In the genomic region with DNA sequence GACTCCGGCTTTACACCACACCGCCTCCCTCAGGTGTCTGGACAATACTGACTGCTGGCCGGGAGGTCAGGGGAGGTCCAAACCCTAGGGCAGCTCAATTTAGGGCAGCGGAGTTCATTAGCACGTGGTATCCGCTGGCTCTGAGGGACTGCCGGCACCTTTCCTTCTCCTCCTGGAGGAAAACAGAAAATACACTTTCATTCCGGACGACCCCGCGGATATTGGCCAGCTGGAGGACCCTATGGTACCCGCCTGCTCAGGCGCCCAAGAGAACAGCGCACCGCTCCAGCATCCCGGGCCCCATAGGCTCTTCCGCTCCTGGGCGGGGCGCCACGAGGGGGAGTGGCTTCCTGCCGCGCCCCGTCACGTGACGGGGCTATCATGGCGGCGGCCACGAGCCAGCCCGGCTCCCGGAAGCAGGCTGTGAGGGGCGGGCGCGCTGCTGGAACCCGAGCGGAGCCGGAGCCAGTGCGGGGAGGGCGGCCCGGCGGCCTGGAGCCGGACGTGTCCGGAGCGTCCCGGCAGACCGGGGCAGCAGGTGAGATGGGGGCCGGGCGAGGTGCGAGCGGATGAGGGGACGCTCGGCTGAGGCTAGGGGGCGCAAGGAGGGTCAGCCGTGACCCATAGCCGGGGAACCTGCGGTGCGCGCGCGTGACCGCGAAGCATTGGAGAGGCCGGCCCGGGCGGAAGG, we compare ENCODE assay signal across 8 mouse cellular contexts. TPM values are rescaled to one million over a fixed set of nuclear protein-coding genes. Genes with fewer than 3 reads are reported as not detected.
DNase-seq lines count a peak whose midpoint lies in the region; ATAC-seq and TF ChIP-seq lines count a peak whose summit lies in the region.

A gene (plus strand): TSS at position 363 of the 691 bp plus-strand sequence.

- TF ChIP-seq CTCF in bone marrow macrophage, adult 2 months (IDR thresholded peaks at IDR 0.05; ENCODE audit: low read depth, low read length), result peak; percentile 18
- TF ChIP-seq CTCF in spleen, adult 2 months (IDR thresholded peaks at IDR 0.05; ENCODE audit: extremely low read depth, insufficient read depth, insufficient read length, insufficient replicate concordance), result no peak

- no peaks in the 10 kb centered on the region for H3K9me3 ChIP-seq in embryonic facial prominence, embryonic 15.5 days (replicated peaks)
- no peaks in the 10 kb centered on the region for H3K9me3 ChIP-seq in limb, embryonic 14.5 days (ENCODE audit: control insufficient read depth, low read length)
- H3K9me3 ChIP-seq in midbrain, embryonic 16.5 days (replicated peaks; ENCODE audit: control insufficient read depth, low read length, poor library complexity, severe bottlenecking), result no peaks in the 10 kb centered on the region

- WGBS in embryonic facial prominence, embryonic 15.5 days, result under 1% methylated on average over 65 of the region's 65 CpGs
- WGBS in limb, embryonic 14.5 days, result 1% methylated on average over 46 of the region's 65 CpGs
- WGBS in midbrain, embryonic 16.5 days, result under 1% methylated on average over 64 of the region's 65 CpGs
- WGBS in spleen, adult 2 months, result 1% methylated on average over 65 of the region's 65 CpGs

- peak within 1 kb of the TSS; percentile 84 for H3K27ac ChIP-seq in bone marrow macrophage, adult 2 months (ENCODE audit: insufficient read depth, low read depth, low read length)
- peak within 1 kb of the TSS; percentile 95 for H3K27ac ChIP-seq in embryonic facial prominence, embryonic 15.5 days (replicated peaks)
- H3K27ac ChIP-seq in limb, embryonic 14.5 days (replicated peaks; ENCODE audit: low read depth, low read length), result peak within 1 kb of the TSS; percentile 67
- peak within 1 kb of the TSS; percentile 89 for H3K27ac ChIP-seq in midbrain, embryonic 16.5 days (ENCODE audit: low read length)
- peak within 1 kb of the TSS; percentile 80 for H3K27ac ChIP-seq in spleen, adult 2 months (ENCODE audit: insufficient read depth, low read length)

- H3K9ac ChIP-seq in embryonic facial prominence, embryonic 15.5 days, result peak within 1 kb of the TSS; percentile 85
- H3K9ac ChIP-seq in limb, embryonic 14.5 days (ENCODE audit: low read depth, low read length, severe bottlenecking), result peak within 1 kb of the TSS; percentile 70
- H3K9ac ChIP-seq in midbrain, embryonic 16.5 days (ENCODE audit: low read depth, low read length), result peak within 1 kb of the TSS; percentile 91

- H3K27me3 ChIP-seq in embryonic facial prominence, embryonic 15.5 days, result no peaks in the 10 kb centered on the region
- H3K27me3 ChIP-seq in limb, embryonic 14.5 days (ENCODE audit: control insufficient read depth, insufficient read depth, low read length), result no peaks in the 10 kb centered on the region
- no peaks in the 10 kb centered on the region for H3K27me3 ChIP-seq in midbrain, embryonic 16.5 days (ENCODE audit: control insufficient read depth, insufficient read depth, low read depth, low read length)
- no peaks in the 10 kb centered on the region for H3K27me3 ChIP-seq in spleen, adult 2 months (ENCODE audit: control insufficient read depth, insufficient read depth, low read length)

- DNase-seq in B cell, adult 2 months, result peak; percentile 85 to 89
- DNase-seq in heart, adult 8-10 months (ENCODE audit: low spot score), result peak; percentile 74
- DNase-seq in kidney, adult 9 months, result peak; percentile 83
- DNase-seq in limb, embryonic 14.5 days (ENCODE audit: low spot score), result peak; percentile 92
- DNase-seq in spleen, adult 2 months (ENCODE audit: low read depth in 1 of 2, low spot score in 2 of 2), result peak; percentile 76 to 77

- H3K4me3 ChIP-seq in bone marrow macrophage, adult 2 months (ENCODE audit: insufficient read depth, low read length), result peak within 1 kb of the TSS; percentile 97
- H3K4me3 ChIP-seq in embryonic facial prominence, embryonic 15.5 days (replicated peaks), result peak within 1 kb of the TSS; percentile 94
- peak within 1 kb of the TSS; percentile 70 for H3K4me3 ChIP-seq in limb, embryonic 14.5 days (replicated peaks; ENCODE audit: low read length)
- peak within 1 kb of the TSS; percentile 90 for H3K4me3 ChIP-seq in midbrain, embryonic 16.5 days (ENCODE audit: low read depth, low read length)
- peak within 1 kb of the TSS; percentile 92 for H3K4me3 ChIP-seq in spleen, adult 2 months (ENCODE audit: extremely low read depth, insufficient read depth, insufficient read length)

- peak; percentile 94 for ATAC-seq in embryonic facial prominence, embryonic 15.5 days (ENCODE audit: insufficient number of reproducible peaks, low FRiP score, low TSS enrichment, low read depth)
- peak; percentile 96 for ATAC-seq in limb, embryonic 14.5 days (ENCODE audit: low FRiP score, low read depth)
- ATAC-seq in midbrain, embryonic 16.5 days, result peak; percentile 92

- H3K36me3 ChIP-seq in embryonic facial prominence, embryonic 15.5 days, result peaks cover 19% of the 10 kb centered on the region
- peaks cover 24% of the 10 kb centered on the region for H3K36me3 ChIP-seq in limb, embryonic 14.5 days (ENCODE audit: control insufficient read depth, insufficient read depth, low read length)
- peaks cover 7% of the 10 kb centered on the region; the same call in 1 of the 2 replicates for H3K36me3 ChIP-seq in midbrain, embryonic 16.5 days (ENCODE audit: control insufficient read depth, insufficient read depth, low read length)
- H3K36me3 ChIP-seq in spleen, adult 2 months (ENCODE audit: control insufficient read depth, insufficient read depth, low read length), result peaks cover 4% of the 10 kb centered on the region; the same call in 1 of the 2 replicates

- no peak; the same call in 1 of the 2 replicates for TF ChIP-seq POLR2A in bone marrow macrophage, adult 2 months (IDR thresholded peaks at IDR 0.05; ENCODE audit: borderline replicate concordance, low read depth, low read length)
- TF ChIP-seq POLR2A in limb, embryonic 14.5 days (IDR thresholded peaks at IDR 0.05; ENCODE audit: borderline replicate concordance, extremely low read depth, insufficient read depth, insufficient read length), result peak; percentile 66; the same call in 1 of the 2 replicates
- TF ChIP-seq POLR2A in spleen, adult 2 months (IDR thresholded peaks at IDR 0.05; ENCODE audit: low read depth, low read length), result peak; percentile 83

- H3K4me1 ChIP-seq in bone marrow macrophage, adult 2 months (ENCODE audit: control insufficient read depth, insufficient read depth, low read length), result peaks cover 39% of the 10 kb centered on the region
- peaks cover 26% of the 10 kb centered on the region for H3K4me1 ChIP-seq in embryonic facial prominence, embryonic 15.5 days
- peaks cover 11% of the 10 kb centered on the region; the same call in 1 of the 2 replicates for H3K4me1 ChIP-seq in limb, embryonic 14.5 days (ENCODE audit: control insufficient read depth, insufficient read depth, low read length)
- peaks cover 17% of the 10 kb centered on the region for H3K4me1 ChIP-seq in midbrain, embryonic 16.5 days (ENCODE audit: control insufficient read depth, insufficient read depth, low read length)
- H3K4me1 ChIP-seq in spleen, adult 2 months (ENCODE audit: control insufficient read depth, insufficient read depth, insufficient read length), result peaks cover 11% of the 10 kb centered on the region

- H3K4me2 ChIP-seq in embryonic facial prominence, embryonic 15.5 days (replicated peaks), result peak within 1 kb of the TSS; percentile 87
- peak within 1 kb of the TSS; percentile 72 for H3K4me2 ChIP-seq in limb, embryonic 14.5 days (replicated peaks; ENCODE audit: low read depth, low read length, severe bottlenecking)
- H3K4me2 ChIP-seq in midbrain, embryonic 16.5 days (ENCODE audit: low read length), result peak within 1 kb of the TSS; percentile 79

RNA-seq across cellular contexts. Expression of the gene that starts here (rescaled TPM):
- polyA plus RNA-seq in bone marrow macrophage, adult 2 months (2012; ENCODE audit: insufficient read depth, insufficient read length, missing spikeins), result 71.6 and 78.4 TPM in 2 replicates
- 84.0 and 88.6 TPM in 2 replicates for polyA plus RNA-seq in embryonic facial prominence, embryonic 15.5 days (2015; fragmentation: Nextera tagmentation; extraction: Ambion mirVana)
- total RNA-seq in heart, adult 8-10 months (2022), result 10 to 100 TPM; 17.4 to 20.8 (median 18.7) TPM
- 55.6 and 76.8 TPM in 2 replicates for polyA plus RNA-seq in limb, embryonic 14.5 days (2012; rRNA removed)
- polyA plus RNA-seq in limb, embryonic 14.5 days (2014; fragmentation: Nextera tagmentation; extraction: Ambion mirVana), result 77.7 and 82.1 TPM in 2 replicates
- polyA plus RNA-seq in midbrain, embryonic 16.5 days (2015; fragmentation: Nextera tagmentation; extraction: Ambion mirVana), result 58.7 and 59.8 TPM in 2 replicates
- polyA plus RNA-seq in spleen, adult 2 months (2012; rRNA removed), result 57.8 and 79.8 TPM in 2 replicates

Comparison
In these comparisons a context has a peak if more than half of its experiments do, and no peak if none do; other contexts are left out.
1. Peak in every context shown above with its lines: DNase-seq, ATAC-seq, H3K4me3 ChIP-seq and H3K27ac ChIP-seq.